Mouse (Mus musculus): ENCODE measurements around the gene Gucy2e. TPM values are rescaled to one million over a fixed set of nuclear protein-coding genes. Genes with fewer than 3 reads are reported as not detected.
A peak's percentile ranks its signal among the peaks of the same experiment; 100 is the strongest.

Gene Gucy2e
- polyA plus RNA-seq, 1 experiment from 2014 or later, result 0.05 TPM

DNA sequence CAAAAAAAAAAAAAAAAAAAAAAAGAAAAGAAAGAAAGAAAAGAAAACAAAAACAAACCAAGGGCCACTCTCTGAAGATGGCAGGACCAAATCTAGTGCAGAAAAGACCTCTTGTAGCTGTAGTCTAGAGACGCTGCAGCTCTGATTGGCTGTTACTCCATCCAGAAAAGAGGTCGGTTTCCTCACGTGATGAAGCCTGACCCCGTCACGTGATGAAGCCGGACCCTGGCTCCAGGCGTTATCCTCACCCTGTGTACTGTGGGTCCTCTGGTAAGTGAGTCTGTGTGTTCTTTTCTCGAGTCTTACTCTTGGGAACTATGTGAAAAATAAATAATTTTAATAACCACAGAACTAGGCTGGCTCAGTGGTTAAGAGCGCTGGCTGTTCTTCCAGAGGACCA is 28.6 kb upstream of the Gucy2e start:
- H3K27me3 ChIP-seq (ENCODE audit: control insufficient read depth, insufficient read depth, low read length), result no peaks in the 10 kb centered on the region
- H3K9me3 ChIP-seq (replicated peaks; ENCODE audit: control insufficient read depth, low read length), result no peaks in the 10 kb centered on the region
- WGBS, result 79% methylated on average over 9 of the region's 9 CpGs
- no peak overlapping the region for H3K4me2 ChIP-seq (ENCODE audit: low read depth, low read length)
- no peak for ATAC-seq (replicated peaks; ENCODE audit: extremely low read depth, insufficient read depth, low FRiP score)
- no peak overlapping the region for H3K4me3 ChIP-seq (ENCODE audit: low read length)
- H3K27ac ChIP-seq (ENCODE audit: low read length), result no peak overlapping the region
- H3K9ac ChIP-seq (ENCODE audit: low read length), result no peak overlapping the region
- peaks cover 14% of the 10 kb centered on the region for H3K4me1 ChIP-seq (ENCODE audit: control insufficient read depth, insufficient read depth, low read length)
- H3K36me3 ChIP-seq (ENCODE audit: control insufficient read depth, insufficient read depth), result no peaks in the 10 kb centered on the region

DNA sequence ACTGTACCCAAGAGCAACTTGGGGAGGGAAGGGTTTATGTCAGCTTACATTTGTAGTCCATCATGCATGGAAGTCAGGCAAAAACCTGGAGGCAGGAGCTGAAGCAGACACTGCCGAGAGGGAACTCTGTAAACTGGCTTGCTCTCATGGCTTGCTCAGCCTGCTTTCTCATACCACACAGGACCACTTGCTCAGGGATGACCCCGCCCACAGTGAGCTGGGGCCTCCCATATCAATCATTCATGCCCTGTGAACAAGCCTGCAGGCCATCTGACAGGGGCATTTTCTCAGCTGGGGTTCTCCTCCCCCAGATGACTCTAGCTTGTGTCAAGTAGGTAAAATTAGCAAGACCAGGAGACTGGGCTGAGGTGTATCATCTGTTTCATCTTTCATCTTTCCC is 27.4 kb upstream of the Gucy2e start:
- Histone ChIP-seq H3K36me3 (ENCODE audit: control insufficient read depth, insufficient read depth) (no peaks in the 10 kb centered on the region), H3K9me3 (replicated peaks; ENCODE audit: control insufficient read depth, low read length) (no peaks in the 10 kb centered on the region), H3K27ac (ENCODE audit: low read length) (no peak overlapping the region), H3K27me3 (ENCODE audit: control insufficient read depth, insufficient read depth, low read length) (no peaks in the 10 kb centered on the region), H3K4me3 (ENCODE audit: low read length) (no peak overlapping the region), H3K4me1 (ENCODE audit: control insufficient read depth, insufficient read depth, low read length) (peaks cover 14% of the 10 kb centered on the region), H3K9ac (ENCODE audit: low read length) (no peak overlapping the region), H3K4me2 (ENCODE audit: low read depth, low read length) (no peak overlapping the region)
- WGBS, result 49% methylated on average over 2 of the region's 2 CpGs
- ATAC-seq (replicated peaks; ENCODE audit: extremely low read depth, insufficient read depth, low FRiP score), result no peak

DNA sequence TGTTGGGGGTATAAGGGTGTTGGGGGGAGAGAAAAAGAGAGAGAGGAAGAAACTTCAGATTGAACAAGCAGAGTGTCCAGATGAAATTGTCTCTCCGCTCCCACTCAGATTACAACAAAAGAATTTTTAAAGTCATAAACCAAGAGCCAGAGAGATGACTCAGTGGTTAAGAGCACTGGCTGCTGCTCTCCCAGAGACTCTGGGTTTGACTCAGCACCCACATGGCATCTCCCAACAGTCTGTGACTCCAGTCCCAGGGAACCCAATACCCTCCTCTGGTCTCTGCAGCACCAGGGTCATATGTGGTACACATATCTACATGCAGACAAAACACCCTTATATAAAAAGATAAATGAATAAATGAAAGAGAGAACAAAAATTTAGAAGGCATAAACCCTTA is 23.3 kb upstream of the Gucy2e start:
- Histone ChIP-seq H3K27ac (ENCODE audit: low read length) (no peak overlapping the region), H3K4me2 (ENCODE audit: low read depth, low read length) (no peak overlapping the region), H3K4me1 (ENCODE audit: control insufficient read depth, insufficient read depth, low read length) (no peaks in the 10 kb centered on the region), H3K9ac (ENCODE audit: low read length) (no peak overlapping the region), H3K4me3 (ENCODE audit: low read length) (no peak overlapping the region), H3K36me3 (ENCODE audit: control insufficient read depth, insufficient read depth) (no peaks in the 10 kb centered on the region), H3K9me3 (replicated peaks; ENCODE audit: control insufficient read depth, low read length) (no peaks in the 10 kb centered on the region), H3K27me3 (ENCODE audit: control insufficient read depth, insufficient read depth, low read length) (no peaks in the 10 kb centered on the region)
- 84% methylated on average over 1 of the region's 1 CpGs for WGBS
- ATAC-seq (replicated peaks; ENCODE audit: extremely low read depth, insufficient read depth, low FRiP score), result no peak

DNA sequence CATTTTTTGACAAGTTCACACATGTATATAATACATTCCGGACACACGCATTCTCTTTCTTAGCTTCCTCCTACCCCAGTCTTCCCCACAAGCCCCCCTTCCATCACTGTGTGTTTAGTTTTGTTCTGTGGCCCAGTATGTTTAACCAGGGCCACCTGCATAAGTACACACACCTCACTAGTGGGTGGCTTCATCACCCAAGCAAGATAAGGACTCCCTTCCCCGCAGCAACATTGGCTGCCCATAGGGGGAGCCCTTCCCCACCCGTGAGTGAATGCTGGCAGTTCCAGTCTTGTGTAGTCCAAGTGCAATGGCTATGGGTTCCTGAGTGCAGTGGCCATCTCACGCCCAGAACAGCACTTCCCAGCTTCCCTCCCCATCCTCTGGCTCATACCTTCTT is 21.5 kb upstream of the Gucy2e start:
- no peak overlapping the region for H3K27ac ChIP-seq (ENCODE audit: low read length)
- no peaks in the 10 kb centered on the region for H3K36me3 ChIP-seq (ENCODE audit: control insufficient read depth, insufficient read depth)
- no peaks in the 10 kb centered on the region for H3K9me3 ChIP-seq (replicated peaks; ENCODE audit: control insufficient read depth, low read length)
- ATAC-seq (replicated peaks; ENCODE audit: extremely low read depth, insufficient read depth, low FRiP score), result no peak
- H3K27me3 ChIP-seq (ENCODE audit: control insufficient read depth, insufficient read depth, low read length), result no peaks in the 10 kb centered on the region
- 60% methylated on average over 5 of the region's 5 CpGs for WGBS
- H3K4me1 ChIP-seq (ENCODE audit: control insufficient read depth, insufficient read depth, low read length), result 0 out of 2 replicates have a peak, but pooled peaks cover 2% of the 10 kb centered on the region
- no peak overlapping the region for H3K9ac ChIP-seq (ENCODE audit: low read length)
- H3K4me3 ChIP-seq (ENCODE audit: low read length), result peak overlapping the region; percentile 38
- peak overlapping the region; percentile 49; the same call in 1 of the 2 replicates for H3K4me2 ChIP-seq (ENCODE audit: low read depth, low read length)

DNA sequence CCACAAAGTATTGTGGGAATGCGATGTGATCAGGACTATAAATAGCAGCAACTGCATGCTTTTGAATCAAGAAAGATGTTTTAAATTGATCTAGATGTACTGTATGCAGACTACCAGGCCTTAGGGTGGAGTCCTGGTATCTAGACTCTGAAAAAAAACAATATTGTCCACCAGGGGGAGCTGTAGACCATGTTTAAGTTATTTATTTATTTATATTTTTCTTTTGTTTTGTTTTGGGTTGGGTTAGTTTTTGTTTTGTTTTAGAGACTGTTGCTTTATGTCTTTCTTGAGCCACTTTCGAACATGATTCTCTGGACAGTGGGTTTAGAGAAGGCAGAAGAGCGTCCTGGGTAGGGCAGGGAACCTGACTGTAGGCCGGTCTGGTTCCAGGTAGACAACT is 21.0 kb upstream of the Gucy2e start:
- Histone ChIP-seq H3K27me3 (ENCODE audit: control insufficient read depth, insufficient read depth, low read length) (no peaks in the 10 kb centered on the region), H3K9ac (ENCODE audit: low read length) (peak overlapping the region; percentile 41; the same call in 1 of the 2 replicates), H3K9me3 (replicated peaks; ENCODE audit: control insufficient read depth, low read length) (no peaks in the 10 kb centered on the region), H3K4me2 (ENCODE audit: low read depth, low read length) (peak overlapping the region; percentile 49; the same call in 1 of the 2 replicates), H3K27ac (ENCODE audit: low read length) (no peak overlapping the region), H3K36me3 (ENCODE audit: control insufficient read depth, insufficient read depth) (no peaks in the 10 kb centered on the region), H3K4me1 (ENCODE audit: control insufficient read depth, insufficient read depth, low read length) (0 out of 2 replicates have a peak, but pooled peaks cover 6% of the 10 kb centered on the region), H3K4me3 (ENCODE audit: low read length) (peak overlapping the region; percentile 38)
- WGBS, result 51% methylated on average over 4 of the region's 4 CpGs
- ATAC-seq (replicated peaks; ENCODE audit: extremely low read depth, insufficient read depth, low FRiP score), result no peak

DNA sequence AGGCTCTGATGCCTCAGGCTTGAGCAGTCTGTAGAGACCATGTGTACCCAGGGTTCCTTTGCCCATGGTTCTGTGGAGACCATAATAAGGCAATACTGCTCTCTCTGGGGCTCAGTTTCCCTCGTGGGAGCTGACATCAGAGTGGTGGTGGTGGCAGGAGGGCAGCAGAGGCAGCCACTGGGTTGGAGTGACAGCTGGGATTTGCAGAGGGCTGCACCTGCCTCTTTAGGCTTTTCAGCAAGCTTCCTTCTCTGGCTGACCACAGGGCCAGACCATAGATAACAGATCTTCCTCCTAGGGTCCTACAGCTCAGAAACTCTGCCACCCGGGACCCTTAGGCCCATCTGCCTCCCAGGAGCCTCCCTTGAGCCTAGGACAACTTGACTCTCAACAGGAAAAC is 20.2 kb upstream of the Gucy2e start:
- no peak overlapping the region for H3K4me2 ChIP-seq (ENCODE audit: low read depth, low read length)
- no peaks in the 10 kb centered on the region for H3K27me3 ChIP-seq (ENCODE audit: control insufficient read depth, insufficient read depth, low read length)
- H3K36me3 ChIP-seq (ENCODE audit: control insufficient read depth, insufficient read depth), result no peaks in the 10 kb centered on the region
- ATAC-seq (replicated peaks; ENCODE audit: extremely low read depth, insufficient read depth, low FRiP score), result no peak
- no peak overlapping the region for H3K27ac ChIP-seq (ENCODE audit: low read length)
- WGBS, result 63% methylated on average over 2 of the region's 2 CpGs
- H3K4me1 ChIP-seq (ENCODE audit: control insufficient read depth, insufficient read depth, low read length), result 0 out of 2 replicates have a peak, but pooled peaks cover 6% of the 10 kb centered on the region
- no peak overlapping the region for H3K9ac ChIP-seq (ENCODE audit: low read length)
- no peak overlapping the region for H3K4me3 ChIP-seq (ENCODE audit: low read length)
- H3K9me3 ChIP-seq (replicated peaks; ENCODE audit: control insufficient read depth, low read length), result no peaks in the 10 kb centered on the region

DNA sequence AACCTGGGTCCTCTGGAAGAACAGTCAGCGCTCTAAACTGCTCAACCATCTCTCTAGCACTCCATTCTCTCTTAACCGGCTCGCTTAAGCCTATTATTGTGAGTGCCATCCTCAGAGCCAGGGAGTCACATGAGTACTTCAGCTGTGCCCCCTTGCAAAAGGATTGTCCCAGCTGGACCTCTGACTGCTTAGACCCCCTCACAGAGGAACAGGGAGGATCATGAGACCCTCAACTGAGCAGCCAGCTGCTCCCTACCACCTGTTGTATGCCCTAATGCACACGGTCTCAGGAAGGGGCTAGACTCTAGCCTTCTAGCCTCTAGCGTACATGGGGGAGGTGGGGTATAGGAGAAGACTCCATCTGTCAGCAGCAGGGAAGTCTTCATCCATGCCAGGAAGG is 18.0 kb upstream of the Gucy2e start:
- H3K9me3 ChIP-seq (replicated peaks; ENCODE audit: control insufficient read depth, low read length), result no peaks in the 10 kb centered on the region
- WGBS, result 80% methylated on average over 5 of the region's 5 CpGs

DNA sequence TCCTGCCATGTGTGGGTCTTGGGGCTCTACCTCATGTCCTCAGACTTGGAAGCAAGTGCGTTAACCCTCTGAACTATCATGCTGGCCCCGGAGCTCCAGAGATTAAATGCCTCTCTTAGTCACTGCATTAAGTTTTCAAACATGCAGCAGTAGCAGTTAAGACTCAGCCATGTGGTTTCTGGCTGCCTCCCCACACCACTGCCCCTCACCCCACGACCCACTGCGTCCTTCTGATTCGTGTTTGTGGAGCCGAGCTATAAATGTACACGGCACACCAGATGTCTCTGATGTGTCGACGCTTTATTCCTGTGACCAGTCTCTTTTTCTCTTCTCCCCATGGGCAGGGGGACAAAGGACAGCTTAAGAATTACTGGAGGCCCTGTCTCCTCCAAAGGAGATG is 16.3 kb upstream of the Gucy2e start:
- 0 out of 2 replicates have a peak, but pooled peaks cover 6% of the 10 kb centered on the region for H3K4me1 ChIP-seq (ENCODE audit: control insufficient read depth, insufficient read depth, low read length)
- H3K36me3 ChIP-seq (ENCODE audit: control insufficient read depth, insufficient read depth), result no peaks in the 10 kb centered on the region
- ATAC-seq (replicated peaks; ENCODE audit: extremely low read depth, insufficient read depth, low FRiP score), result peak; percentile 42; the same call in 1 of the 2 replicates
- 18% methylated on average over 9 of the region's 9 CpGs for WGBS
- H3K4me3 ChIP-seq (ENCODE audit: low read length), result peak overlapping the region; percentile 17; the same call in 1 of the 2 replicates
- H3K27ac ChIP-seq (ENCODE audit: low read length), result peak overlapping the region; percentile 75
- peak overlapping the region; percentile 56 for H3K4me2 ChIP-seq (ENCODE audit: low read depth, low read length)
- no peaks in the 10 kb centered on the region for H3K27me3 ChIP-seq (ENCODE audit: control insufficient read depth, insufficient read depth, low read length)
- peak overlapping the region; percentile 62 for H3K9ac ChIP-seq (ENCODE audit: low read length)
- no peaks in the 10 kb centered on the region for H3K9me3 ChIP-seq (replicated peaks; ENCODE audit: control insufficient read depth, low read length)

More for the DNA sequence above, 18.0 kb upstream of the Gucy2e start:
- no peak for ATAC-seq (replicated peaks; ENCODE audit: extremely low read depth, insufficient read depth, low FRiP score)
- no peak overlapping the region for H3K27ac ChIP-seq (ENCODE audit: low read length)
- no peak overlapping the region for H3K4me3 ChIP-seq (ENCODE audit: low read length)
- 0 out of 2 replicates have a peak, but pooled peaks cover 6% of the 10 kb centered on the region for H3K4me1 ChIP-seq (ENCODE audit: control insufficient read depth, insufficient read depth, low read length)
- no peak overlapping the region for H3K9ac ChIP-seq (ENCODE audit: low read length)
- no peaks in the 10 kb centered on the region for H3K36me3 ChIP-seq (ENCODE audit: control insufficient read depth, insufficient read depth)
- H3K27me3 ChIP-seq (ENCODE audit: control insufficient read depth, insufficient read depth, low read length), result no peaks in the 10 kb centered on the region
- H3K4me2 ChIP-seq (ENCODE audit: low read depth, low read length), result no peak overlapping the region

DNA sequence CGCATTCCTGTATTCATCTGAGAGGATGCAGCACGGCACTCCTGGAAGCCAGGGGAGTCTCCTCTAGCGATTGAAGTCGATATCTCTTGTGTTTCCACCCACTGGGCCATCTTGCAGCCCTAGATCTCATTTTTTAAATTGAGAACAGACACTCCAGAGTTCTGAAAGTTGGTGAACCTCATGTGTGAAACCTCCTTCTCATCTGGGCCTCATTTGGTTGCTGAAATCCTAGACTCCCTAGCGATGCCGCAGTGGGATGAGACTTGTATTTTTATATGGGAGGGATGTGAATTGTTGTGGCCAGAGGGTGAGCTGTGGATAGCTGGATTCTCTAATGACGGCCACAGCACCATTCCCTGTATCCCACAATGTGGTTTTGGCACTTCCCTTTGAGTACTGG is 15.1 kb upstream of the Gucy2e start:
- Histone ChIP-seq H3K4me1 (ENCODE audit: control insufficient read depth, insufficient read depth, low read length) (0 out of 2 replicates have a peak, but pooled peaks cover 6% of the 10 kb centered on the region), H3K27me3 (ENCODE audit: control insufficient read depth, insufficient read depth, low read length) (no peaks in the 10 kb centered on the region), H3K4me2 (ENCODE audit: low read depth, low read length) (no peak overlapping the region), H3K9me3 (replicated peaks; ENCODE audit: control insufficient read depth, low read length) (no peaks in the 10 kb centered on the region), H3K9ac (ENCODE audit: low read length) (no peak overlapping the region), H3K4me3 (ENCODE audit: low read length) (no peak overlapping the region), H3K27ac (ENCODE audit: low read length) (no peak overlapping the region), H3K36me3 (ENCODE audit: control insufficient read depth, insufficient read depth) (no peaks in the 10 kb centered on the region)
- ATAC-seq (replicated peaks; ENCODE audit: extremely low read depth, insufficient read depth, low FRiP score), result no peak
- WGBS, result 80% methylated on average over 7 of the region's 7 CpGs

All from heart, embryonic 16.5 days (tissue).